Mouse (Mus musculus): ENCODE data around the gene Akap13.

Gene Akap13

DNA sequence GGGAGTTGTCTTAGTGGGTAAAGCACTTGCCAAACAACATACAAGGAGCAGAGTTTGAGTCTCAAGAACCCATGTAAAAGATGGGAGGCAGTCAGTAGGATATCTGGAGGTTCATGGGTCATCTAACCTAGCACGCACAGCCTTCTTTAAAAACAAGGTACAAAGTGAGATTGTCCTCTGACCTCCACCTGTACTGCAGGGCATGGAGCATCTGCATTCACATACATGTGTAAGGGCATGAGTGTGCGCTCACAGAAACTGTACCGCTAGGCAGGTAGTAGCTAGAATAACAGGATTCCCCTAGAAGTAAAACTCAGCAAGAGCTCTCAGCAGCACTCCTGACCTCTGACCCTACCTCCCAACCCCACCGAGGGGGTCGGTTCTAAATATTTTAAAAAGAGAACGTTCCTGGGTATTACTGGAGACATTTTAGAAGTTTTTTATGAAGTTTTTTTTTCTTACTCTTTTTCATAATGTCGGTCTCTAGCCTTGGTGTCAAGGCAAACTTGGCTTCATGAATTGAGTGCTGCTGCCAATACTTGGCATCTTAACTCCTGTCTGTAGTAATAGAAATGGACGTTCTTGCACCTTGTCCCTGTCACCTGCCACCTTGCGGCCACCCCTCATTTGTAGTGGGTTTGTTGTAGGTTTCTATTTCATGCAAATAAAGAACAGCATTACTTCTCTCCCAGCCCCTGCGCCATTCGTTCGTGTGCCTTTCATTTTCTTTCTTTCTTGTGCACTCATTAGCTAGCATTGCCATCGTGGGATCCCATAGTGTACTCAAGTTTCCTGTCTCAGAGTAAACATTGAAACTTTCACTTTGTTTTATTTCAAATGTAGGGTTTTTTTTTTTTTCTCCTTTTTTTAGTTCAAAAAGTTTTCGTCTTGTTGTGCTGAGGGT is 61.6 kb downstream of the Akap13 start:
- DNase-seq (ENCODE audit: low spot score), result no peak

GRCm38 (mm10) chr7:75520531-75520930 is 65.2 kb downstream of the Akap13 start:
- no peak for DNase-seq (ENCODE audit: low spot score)

- peak; percentile 59 for DNase-seq (ENCODE audit: low spot score)
Measured at GRCm38 (mm10) chr7:75521199-75521598, 65.9 kb downstream of the Akap13 start.

DNA sequence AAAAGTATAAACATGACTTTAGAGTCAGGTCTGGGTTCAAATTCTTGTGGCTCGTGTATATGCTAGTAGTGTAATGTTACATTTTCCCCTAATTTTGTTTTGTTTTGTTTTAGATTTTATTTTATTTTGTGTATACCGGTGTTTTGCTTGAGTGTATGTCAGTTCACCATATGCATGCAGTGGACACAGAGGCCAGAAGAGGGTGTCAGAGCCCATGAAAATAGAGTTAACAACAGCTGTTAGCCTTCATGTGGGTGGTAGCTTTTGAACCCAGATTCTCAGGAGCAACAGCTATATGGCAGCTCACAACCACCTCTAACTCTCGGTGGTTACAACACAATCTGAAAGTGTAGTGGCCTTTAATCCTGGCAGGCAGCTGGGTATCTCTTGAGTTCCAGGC is 66.9 kb downstream of the Akap13 start:
- no peak for DNase-seq (ENCODE audit: low spot score)

- DNase-seq (ENCODE audit: low spot score), result no peak
Measured at GRCm38 (mm10) chr7:75524789-75525569, 69.6 kb downstream of the Akap13 start.

DNA sequence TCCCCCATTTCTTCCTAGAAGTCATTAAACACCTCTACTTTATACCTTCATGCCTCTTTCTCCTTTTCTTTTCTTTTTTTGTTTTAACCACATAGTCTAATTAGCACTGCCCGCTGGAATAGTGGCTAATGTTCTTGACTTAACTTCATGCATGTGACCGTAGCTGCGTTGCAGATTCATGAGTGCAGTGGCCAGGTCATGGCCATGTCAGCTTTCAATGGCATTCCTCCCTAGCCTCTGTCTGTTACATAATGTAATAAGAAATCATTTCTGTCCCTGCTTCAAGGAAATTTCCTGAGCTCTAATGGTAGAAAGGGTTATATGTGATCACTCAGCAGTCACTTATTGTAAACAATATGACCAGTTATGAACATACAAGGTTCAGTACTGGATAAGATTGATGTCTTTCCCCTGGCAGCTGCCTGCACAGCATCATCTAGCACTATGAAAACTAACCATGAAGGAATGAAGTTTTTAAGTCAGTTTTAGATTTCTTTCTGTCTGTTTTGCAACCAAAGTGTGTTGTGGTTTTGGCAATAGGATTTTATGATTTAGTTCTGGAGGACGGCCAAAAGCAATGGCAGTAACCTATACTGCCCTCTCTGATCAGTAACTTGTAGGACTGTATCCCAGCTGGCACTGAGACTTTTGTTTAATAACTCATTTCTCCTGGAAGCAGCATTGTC is 70.5 kb downstream of the Akap13 start:
- no peak for DNase-seq (ENCODE audit: low spot score)

- no peak for DNase-seq (ENCODE audit: low spot score)
Measured at GRCm38 (mm10) chr7:75528751-75529150, 73.4 kb downstream of the Akap13 start.

- no peak for DNase-seq (ENCODE audit: low spot score)
Measured at GRCm38 (mm10) chr7:75529857-75530437, 74.6 kb downstream of the Akap13 start.

DNA sequence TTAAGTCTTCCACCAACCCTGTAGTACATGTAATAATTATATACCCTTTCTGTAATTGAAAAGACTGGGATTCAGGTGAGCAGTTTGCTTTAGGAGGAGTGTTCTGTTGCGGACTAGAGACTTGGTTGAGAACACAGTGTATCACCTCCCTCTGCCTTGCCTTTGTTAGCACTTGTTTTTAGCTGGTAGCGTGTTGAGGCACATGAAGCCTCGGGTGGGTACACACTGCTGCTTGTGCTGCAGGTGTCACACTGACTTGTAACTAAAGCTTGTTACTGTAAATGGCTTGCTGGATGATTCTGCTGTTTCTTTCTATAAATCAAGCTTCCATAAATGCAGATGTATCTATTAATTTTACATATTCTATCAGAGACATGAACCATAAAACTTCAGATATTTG is 75.3 kb downstream of the Akap13 start:
- no peak for DNase-seq (ENCODE audit: low spot score)

- no peak for DNase-seq (ENCODE audit: low spot score)
Measured at GRCm38 (mm10) chr7:75533079-75533478, 77.7 kb downstream of the Akap13 start.

DNA sequence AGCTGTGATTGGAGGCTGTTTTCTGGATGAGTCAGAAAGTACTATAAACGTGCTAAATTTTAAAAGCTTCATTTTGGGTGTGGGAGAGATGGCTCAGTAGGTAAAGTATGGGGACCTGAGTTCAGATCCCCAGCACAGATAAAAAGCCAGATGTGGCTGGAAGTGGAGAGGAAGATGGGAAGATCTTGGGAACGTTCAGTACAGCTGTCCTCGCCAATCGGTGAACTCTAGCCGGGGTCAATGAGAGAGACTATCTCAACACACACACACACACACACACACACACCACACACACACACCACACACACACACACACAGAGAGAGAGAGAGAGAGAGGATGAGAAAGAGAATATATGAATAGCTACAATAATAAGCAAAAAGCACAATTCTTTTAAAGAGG is 81.0 kb downstream of the Akap13 start:
- DNase-seq (ENCODE audit: low spot score), result no peak

- DNase-seq (ENCODE audit: low spot score), result no peak
Measured at GRCm38 (mm10) chr7:75537567-75537966, 82.2 kb downstream of the Akap13 start.

DNA sequence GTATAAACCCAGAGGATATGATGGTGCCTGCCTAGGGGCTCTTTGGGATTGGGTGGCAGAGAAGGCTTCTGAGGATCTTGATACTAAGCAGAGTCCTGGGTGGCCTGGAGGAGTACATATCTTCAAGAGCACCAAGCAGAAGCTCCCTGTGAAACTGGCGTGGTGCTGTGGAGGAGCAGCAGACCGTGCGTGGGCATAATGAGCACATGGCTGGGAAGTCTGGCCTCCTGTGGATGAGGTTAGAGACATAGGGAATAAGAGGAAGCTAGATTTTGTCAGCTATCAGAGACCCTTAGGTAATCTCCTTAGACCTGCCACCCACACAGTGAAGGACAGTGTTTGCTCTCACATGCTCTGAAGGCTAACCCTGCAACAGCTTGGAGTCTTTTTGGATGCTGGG is 83.2 kb downstream of the Akap13 start:
- no peak for DNase-seq (ENCODE audit: low spot score)

DNA sequence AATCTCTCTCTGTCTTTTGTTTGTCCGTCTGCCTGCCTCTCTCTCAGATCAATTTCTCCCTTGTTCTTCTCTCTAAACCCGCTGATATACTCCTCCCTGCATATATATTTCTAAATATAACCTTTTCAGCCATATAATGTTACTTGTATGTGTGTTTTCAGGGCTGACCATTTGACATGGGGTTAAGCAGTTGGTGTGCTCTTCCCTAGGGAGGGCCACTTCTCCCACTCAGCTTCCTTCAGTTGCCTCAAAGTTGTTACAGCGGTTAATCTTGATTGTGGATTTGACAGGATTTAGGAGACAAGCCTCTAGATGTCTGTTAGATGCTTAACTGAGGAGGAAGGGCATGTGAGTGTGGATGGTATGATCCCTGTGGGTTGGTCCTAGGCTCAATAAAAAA is 83.8 kb downstream of the Akap13 start:
- no peak for DNase-seq (ENCODE audit: low spot score)

DNA sequence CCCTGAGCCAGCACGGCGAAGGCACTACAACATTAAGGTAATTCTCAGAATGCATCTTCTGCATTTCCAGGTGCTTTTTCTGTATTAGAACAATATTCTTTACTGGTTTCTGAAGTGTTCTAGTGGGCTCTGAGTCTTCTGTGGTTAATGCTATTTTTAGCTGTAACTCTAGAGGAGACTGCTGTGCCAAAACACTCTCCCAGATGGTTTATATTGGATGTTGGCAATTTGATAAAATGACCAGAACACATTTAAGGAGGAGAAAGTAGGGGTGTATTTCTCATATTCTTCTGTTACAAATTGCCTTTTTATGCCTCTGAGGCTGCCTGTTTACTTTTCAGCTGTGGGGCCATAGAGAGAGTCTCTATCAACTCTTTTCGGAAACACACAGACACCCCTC is 94.5 kb downstream of the Akap13 start:
- DNase-seq (ENCODE audit: low spot score), result no peak

DNA sequence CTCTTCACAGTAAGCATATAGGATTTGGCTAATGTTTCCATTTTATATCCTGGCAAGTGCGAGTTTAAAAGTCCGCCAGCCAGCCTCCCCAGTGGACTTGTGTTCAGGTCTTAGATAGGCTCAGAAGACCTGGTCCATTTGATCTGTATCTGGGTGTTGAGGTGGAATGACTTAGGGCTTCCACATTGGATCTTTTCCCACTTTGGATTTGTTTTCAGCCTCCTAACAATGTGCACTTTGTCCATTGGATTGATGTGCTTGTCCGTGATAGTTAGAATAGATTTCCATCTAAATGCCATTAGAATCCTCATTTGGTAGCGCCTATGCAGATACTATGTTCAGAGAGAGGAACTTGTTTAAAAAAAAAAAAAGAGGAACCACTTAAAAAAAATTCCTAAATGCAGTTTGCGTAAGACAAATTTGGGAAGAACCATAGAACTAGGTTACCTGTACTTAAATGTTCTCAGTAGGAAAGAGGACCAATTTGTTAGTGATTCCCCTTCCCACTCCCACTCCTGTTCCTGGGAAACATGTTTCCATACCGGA is 95.5 kb downstream of the Akap13 start:
- DNase-seq (ENCODE audit: low spot score), result no peak

GRCm38 (mm10) chr7:75553002-75553666 is 97.8 kb downstream of the Akap13 start:
- DNase-seq (ENCODE audit: low spot score), result no peak

DNA sequence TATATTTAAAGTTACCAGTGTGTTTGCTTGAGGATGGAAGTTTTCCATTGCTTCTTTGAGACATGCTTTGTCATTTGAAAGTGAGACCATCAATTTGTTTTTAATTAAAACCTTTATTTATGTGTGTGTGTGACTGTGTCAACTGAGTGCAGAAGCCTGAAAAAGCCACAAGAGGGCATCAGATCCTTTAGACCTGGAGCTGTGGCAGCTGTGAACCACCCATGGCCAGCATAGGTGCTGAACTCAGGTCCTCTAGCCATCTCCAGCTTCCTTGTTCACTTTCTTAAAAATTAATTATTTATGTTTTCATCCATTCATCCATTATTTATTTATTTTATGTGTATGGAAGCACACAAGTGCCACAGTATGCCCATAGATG is 98.3 kb downstream of the Akap13 start:
- no peak for DNase-seq (ENCODE audit: low spot score)

GRCm38 (mm10) chr7:75554065-75554464 is 98.7 kb downstream of the Akap13 start:
- no peak for DNase-seq (ENCODE audit: low spot score)

DNA sequence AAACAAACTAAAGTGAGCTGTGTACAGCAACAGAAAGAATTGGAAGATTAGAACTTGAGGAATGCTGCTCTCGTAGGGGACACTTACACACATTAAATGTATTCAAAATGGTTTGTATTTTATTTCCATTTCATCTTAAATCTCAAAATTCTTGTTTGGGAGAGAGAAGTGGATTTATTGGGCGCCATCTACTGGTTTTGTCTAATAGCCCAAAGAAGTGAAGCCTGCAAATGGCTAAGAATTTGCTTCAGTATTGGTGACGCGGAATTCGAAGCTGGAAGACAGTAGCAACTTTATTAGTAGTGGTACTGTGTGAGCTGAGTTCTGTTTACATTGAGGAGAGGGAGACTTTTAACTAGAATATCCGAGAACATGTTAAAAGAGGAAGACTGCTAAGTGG is 100.6 kb downstream of the Akap13 start:
- peak; percentile 41 for DNase-seq (ENCODE audit: low spot score)

- no peak for DNase-seq (ENCODE audit: low spot score)
Measured at GRCm38 (mm10) chr7:75558225-75558624, 102.9 kb downstream of the Akap13 start.

Measured in retina, embryonic 14.5 days (tissue).